Mouse (Mus musculus): ENCODE results near the gene Elovl1. TPM values are rescaled to one million over a fixed set of nuclear protein-coding genes. Genes with fewer than 3 reads are reported as not detected.
A peak's percentile ranks its signal among the peaks of the same experiment; 100 is the strongest.

The Elovl1 gene
- polyA plus RNA-seq, 1 experiment from 2014 or later = 38.6 TPM

DNA sequence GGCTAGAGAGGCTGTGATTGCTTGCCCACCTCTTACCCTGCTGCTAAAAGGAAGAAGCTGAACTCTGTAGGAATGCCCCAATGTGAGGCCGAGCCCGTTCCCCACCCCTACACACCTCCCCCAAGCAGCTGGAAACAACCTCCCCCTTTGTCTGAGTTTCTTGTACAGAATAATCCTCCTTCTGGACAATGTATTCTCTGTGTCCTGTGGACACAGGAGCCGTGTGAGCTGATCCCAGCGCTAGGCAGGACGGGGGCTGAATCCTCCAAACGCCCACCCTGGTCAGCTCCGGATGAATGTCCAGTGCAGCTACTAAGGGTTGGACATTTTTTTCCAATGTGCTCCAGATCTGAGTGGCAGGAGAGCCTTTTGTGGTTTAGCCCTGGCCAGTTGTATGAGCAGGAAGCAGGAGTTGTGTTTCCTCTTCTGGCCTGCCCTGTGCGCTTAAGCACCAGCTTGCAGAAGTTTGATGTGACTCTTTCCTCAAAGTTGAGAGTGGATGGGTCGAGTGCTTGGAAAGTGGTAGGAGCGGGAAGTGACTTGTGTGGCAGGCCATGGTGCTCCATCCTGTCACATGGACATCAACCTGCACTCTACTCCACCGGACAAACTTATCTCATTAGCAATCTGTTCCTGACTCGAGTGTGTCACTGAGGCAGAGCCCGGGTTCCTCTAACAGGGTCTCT lies 10.6 kb upstream of the Elovl1 start:
- Histone ChIP-seq H3K9me3 (replicated peaks; ENCODE audit: control insufficient read depth, low read length) (no peaks in the 10 kb centered on the region), H3K27me3 (ENCODE audit: control insufficient read depth, insufficient read depth, low read length) (no peaks in the 10 kb centered on the region), H3K27ac (replicated peaks; ENCODE audit: low read depth, low read length) (no peak overlapping the region), H3K4me3 (ENCODE audit: low read depth, low read length) (no peak overlapping the region), H3K36me3 (replicated peaks; ENCODE audit: control insufficient read depth, insufficient read depth, low read depth, low read length) (peaks cover 5% of the 10 kb centered on the region), H3K4me2 (ENCODE audit: low read depth, low read length) (no peak overlapping the region), H3K4me1 (ENCODE audit: control insufficient read depth, insufficient read depth, low read length) (no peaks in the 10 kb centered on the region), H3K9ac (replicated peaks; ENCODE audit: low read length) (no peak overlapping the region)
- 0 out of 2 replicates have a peak, but pooled peaks have one; percentile 70 for ATAC-seq (replicated peaks; ENCODE audit: insufficient number of reproducible peaks, low FRiP score, low TSS enrichment, low read depth)
- no peak for DNase-seq (ENCODE audit: low spot score)
- 67% methylated on average over 13 of the region's 13 CpGs for WGBS

DNA sequence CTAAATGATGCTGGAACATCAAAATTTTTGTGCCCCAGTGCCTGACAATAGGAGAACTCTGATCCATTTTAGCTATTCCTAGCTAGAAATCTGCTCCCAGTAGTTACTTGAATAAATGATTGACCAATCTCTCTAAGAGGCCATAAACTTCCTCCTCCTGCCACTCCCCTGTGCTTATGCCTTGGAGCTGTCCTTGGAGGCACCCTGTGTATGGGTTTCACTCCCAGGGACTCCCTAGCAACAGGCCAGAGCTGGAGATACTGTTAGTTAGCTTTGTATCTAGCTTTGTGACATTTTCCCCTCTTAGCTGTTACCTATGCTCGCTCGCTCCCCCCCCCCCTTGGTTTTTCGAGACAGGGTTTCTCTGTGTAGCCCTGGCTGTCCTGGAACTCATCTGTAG lies 6.5 kb upstream of the Elovl1 start:
- H3K36me3 ChIP-seq (replicated peaks; ENCODE audit: control insufficient read depth, insufficient read depth, low read depth, low read length) = no peaks in the 10 kb centered on the region
- H3K4me1 ChIP-seq (ENCODE audit: control insufficient read depth, insufficient read depth, low read length) = no peaks in the 10 kb centered on the region
- H3K27me3 ChIP-seq (ENCODE audit: control insufficient read depth, insufficient read depth, low read length) = no peaks in the 10 kb centered on the region
- 98% methylated on average over 3 of the region's 3 CpGs for WGBS
- no peak overlapping the region for H3K9ac ChIP-seq (replicated peaks; ENCODE audit: low read length)
- H3K4me3 ChIP-seq (ENCODE audit: low read depth, low read length) = no peak overlapping the region
- H3K4me2 ChIP-seq (ENCODE audit: low read depth, low read length) = no peak overlapping the region
- H3K9me3 ChIP-seq (replicated peaks; ENCODE audit: control insufficient read depth, low read length) = no peaks in the 10 kb centered on the region
- DNase-seq (ENCODE audit: low spot score) = no peak
- ATAC-seq (replicated peaks; ENCODE audit: insufficient number of reproducible peaks, low FRiP score, low TSS enrichment, low read depth) = no peak
- H3K27ac ChIP-seq (replicated peaks; ENCODE audit: low read depth, low read length) = no peak overlapping the region

GRCm38 (mm10) chr4:118424541-118425160 lies 3.2 kb upstream of the Elovl1 start:
- H3K4me2 ChIP-seq (ENCODE audit: low read depth, low read length) = no peak overlapping the region
- no peaks in the 10 kb centered on the region for H3K4me1 ChIP-seq (ENCODE audit: control insufficient read depth, insufficient read depth, low read length)
- no peak overlapping the region for H3K27ac ChIP-seq (replicated peaks; ENCODE audit: low read depth, low read length)
- H3K9me3 ChIP-seq (replicated peaks; ENCODE audit: control insufficient read depth, low read length) = no peaks in the 10 kb centered on the region
- DNase-seq (ENCODE audit: low spot score) (no peak), ATAC-seq (replicated peaks; ENCODE audit: insufficient number of reproducible peaks, low FRiP score, low TSS enrichment, low read depth) (no peak)
- no peaks in the 10 kb centered on the region for H3K36me3 ChIP-seq (replicated peaks; ENCODE audit: control insufficient read depth, insufficient read depth, low read depth, low read length)
- H3K9ac ChIP-seq (replicated peaks; ENCODE audit: low read length) = no peak overlapping the region
- H3K27me3 ChIP-seq (ENCODE audit: control insufficient read depth, insufficient read depth, low read length) = no peaks in the 10 kb centered on the region
- H3K4me3 ChIP-seq (ENCODE audit: low read depth, low read length) = no peak overlapping the region
- 87% methylated on average over 4 of the region's 4 CpGs for WGBS

DNA sequence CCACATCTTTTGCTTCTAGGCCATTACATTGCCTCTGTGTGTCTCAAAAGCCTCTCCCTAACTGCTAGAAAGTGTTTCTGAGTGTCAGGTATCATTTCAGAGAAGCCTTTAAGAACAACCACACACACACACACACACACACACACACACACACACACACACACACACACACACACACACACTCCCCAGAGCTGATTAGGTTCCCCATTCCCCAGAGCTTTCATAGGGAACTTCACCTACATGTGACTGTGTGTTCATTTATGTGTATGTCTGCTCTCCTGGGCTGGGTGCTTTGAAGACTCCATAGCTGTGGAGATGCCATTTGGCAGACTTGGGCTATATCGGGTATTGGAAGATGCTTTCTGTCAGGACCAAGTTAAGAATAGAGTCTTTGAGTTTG lies 2.5 kb upstream of the Elovl1 start:
- H3K36me3 ChIP-seq (replicated peaks; ENCODE audit: control insufficient read depth, insufficient read depth, low read depth, low read length) = no peaks in the 10 kb centered on the region
- no peak for DNase-seq (ENCODE audit: low spot score)
- H3K9ac ChIP-seq (replicated peaks; ENCODE audit: low read length) = no peak overlapping the region
- no peak overlapping the region for H3K4me3 ChIP-seq (ENCODE audit: low read depth, low read length)
- H3K4me1 ChIP-seq (ENCODE audit: control insufficient read depth, insufficient read depth, low read length) = no peaks in the 10 kb centered on the region
- no peaks in the 10 kb centered on the region for H3K9me3 ChIP-seq (replicated peaks; ENCODE audit: control insufficient read depth, low read length)
- no peak overlapping the region for H3K4me2 ChIP-seq (ENCODE audit: low read depth, low read length)
- no peak overlapping the region for H3K27ac ChIP-seq (replicated peaks; ENCODE audit: low read depth, low read length)
- no peaks in the 10 kb centered on the region for H3K27me3 ChIP-seq (ENCODE audit: control insufficient read depth, insufficient read depth, low read length)
- 85% methylated on average over 1 of the region's 1 CpGs for WGBS
- ATAC-seq (replicated peaks; ENCODE audit: insufficient number of reproducible peaks, low FRiP score, low TSS enrichment, low read depth) = no peak

DNA sequence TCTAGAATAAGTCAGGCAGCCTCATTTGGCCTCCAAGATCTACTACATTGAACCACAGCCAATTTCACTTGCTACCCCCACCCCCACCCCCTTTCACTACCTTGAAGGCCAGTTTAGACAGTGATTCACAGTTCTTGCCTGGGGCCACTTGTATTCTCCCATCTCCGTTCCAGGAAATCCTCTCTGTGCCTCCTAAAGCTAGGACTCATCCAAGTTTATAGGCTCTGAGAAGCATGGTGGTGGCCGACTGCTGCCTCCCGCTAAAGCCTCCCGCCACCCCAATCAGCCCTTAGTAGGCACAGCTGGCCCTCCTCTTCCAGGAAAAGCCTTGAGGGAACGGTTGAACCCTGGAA lies 502 bp upstream of the Elovl1 start:
- 2% methylated on average over 5 of the region's 5 CpGs for WGBS
- no peaks in the 10 kb centered on the region for H3K9me3 ChIP-seq (replicated peaks; ENCODE audit: control insufficient read depth, low read length)
- H3K4me3 ChIP-seq (ENCODE audit: low read depth, low read length) = peak overlapping the region; percentile 66
- H3K27ac ChIP-seq (replicated peaks; ENCODE audit: low read depth, low read length) = no peak overlapping the region
- peak overlapping the region; percentile 77 for H3K9ac ChIP-seq (replicated peaks; ENCODE audit: low read length)
- no peaks in the 10 kb centered on the region for H3K27me3 ChIP-seq (ENCODE audit: control insufficient read depth, insufficient read depth, low read length)
- DNase-seq (ENCODE audit: low spot score) (no peak), ATAC-seq (replicated peaks; ENCODE audit: insufficient number of reproducible peaks, low FRiP score, low TSS enrichment, low read depth) (peak; percentile 20; the same call in 1 of the 2 replicates)
- peak overlapping the region; percentile 86 for H3K4me2 ChIP-seq (ENCODE audit: low read depth, low read length)
- peaks cover 5% of the 10 kb centered on the region; the same call in 1 of the 2 replicates for H3K36me3 ChIP-seq (replicated peaks; ENCODE audit: control insufficient read depth, insufficient read depth, low read depth, low read length)
- H3K4me1 ChIP-seq (ENCODE audit: control insufficient read depth, insufficient read depth, low read length) = no peaks in the 10 kb centered on the region

DNA sequence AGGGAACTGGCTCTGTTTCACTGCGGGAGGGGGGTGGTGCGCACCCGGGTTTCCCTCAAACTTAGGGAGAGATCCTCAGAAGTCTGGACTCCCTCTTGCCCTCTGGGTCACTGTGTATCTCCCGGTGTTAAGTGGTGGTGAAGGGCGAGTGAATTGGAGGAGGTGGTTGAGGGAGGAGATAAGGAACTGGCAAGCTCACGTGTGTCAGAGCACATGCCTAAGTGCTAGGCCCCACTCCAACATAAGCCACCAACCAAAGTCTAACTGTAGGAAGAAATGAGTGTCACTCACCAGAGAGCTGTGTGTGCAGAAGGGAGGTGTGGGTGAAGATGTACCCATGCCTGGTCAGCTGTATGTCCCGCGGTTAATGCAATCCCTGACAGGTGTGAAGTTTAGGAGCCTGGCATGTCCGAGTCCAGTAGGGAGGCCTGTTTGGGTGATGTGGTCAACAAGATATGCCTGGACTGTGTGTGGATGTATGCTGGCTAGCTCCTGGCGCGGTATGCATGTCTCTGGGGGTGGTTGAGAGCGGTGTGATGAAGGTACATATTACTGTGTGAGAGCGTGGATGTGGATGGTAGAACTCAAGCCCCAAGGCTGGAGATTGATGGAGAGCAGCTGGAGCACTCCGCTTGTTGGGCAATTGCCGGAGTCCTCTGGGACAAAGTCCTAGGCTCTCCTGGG lies 780 bp downstream of the Elovl1 start:
- Histone ChIP-seq H3K27ac (replicated peaks; ENCODE audit: low read depth, low read length) (no peak overlapping the region), H3K4me3 (ENCODE audit: low read depth, low read length) (peak overlapping the region; percentile 66), H3K9ac (replicated peaks; ENCODE audit: low read length) (peak overlapping the region; percentile 70), H3K9me3 (replicated peaks; ENCODE audit: control insufficient read depth, low read length) (no peaks in the 10 kb centered on the region), H3K4me2 (ENCODE audit: low read depth, low read length) (peak overlapping the region; percentile 86), H3K4me1 (ENCODE audit: control insufficient read depth, insufficient read depth, low read length) (no peaks in the 10 kb centered on the region), H3K36me3 (replicated peaks; ENCODE audit: control insufficient read depth, insufficient read depth, low read depth, low read length) (peaks cover 6% of the 10 kb centered on the region; the same call in 1 of the 2 replicates), H3K27me3 (ENCODE audit: control insufficient read depth, insufficient read depth, low read length) (no peaks in the 10 kb centered on the region)
- no peak for DNase-seq (ENCODE audit: low spot score)
- 0 out of 2 replicates have a peak, but pooled peaks have one; percentile 5 for ATAC-seq (replicated peaks; ENCODE audit: insufficient number of reproducible peaks, low FRiP score, low TSS enrichment, low read depth)
- WGBS = 49% methylated on average over 15 of the region's 15 CpGs

DNA sequence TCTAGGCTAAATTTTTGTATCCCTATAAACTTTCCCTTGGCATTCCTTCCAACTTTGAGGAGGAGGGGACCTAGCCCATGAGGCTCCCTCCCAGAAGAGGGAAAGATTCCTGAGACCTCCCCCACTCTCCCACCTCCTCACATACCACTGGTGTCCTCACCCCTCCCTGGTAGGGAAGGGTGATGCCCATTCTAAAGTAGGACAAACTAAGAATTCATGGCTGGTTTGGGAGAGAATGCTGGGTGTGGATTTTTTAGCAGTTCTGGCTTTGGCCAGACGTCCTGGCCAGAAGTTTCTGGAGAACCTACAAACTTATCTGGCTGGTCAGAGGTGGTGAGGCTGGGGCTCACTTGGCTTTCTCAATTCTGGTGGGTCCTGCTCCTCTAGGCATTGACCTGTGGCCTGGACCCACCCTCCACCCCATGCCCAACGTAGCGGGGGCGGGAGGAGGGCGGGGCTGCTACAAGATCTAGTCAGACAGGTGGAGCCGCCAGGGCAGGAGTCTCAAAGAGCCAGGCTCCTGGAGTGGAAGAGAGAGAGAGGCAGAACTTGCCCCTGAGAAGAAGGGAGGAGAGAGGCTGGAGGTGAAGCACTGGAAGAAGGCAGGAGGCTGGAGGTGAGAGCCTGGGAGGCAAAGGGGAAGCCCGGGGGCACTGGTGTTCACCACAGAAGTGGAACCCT lies 1.5 kb downstream of the Elovl1 start:
- H3K36me3 ChIP-seq (replicated peaks; ENCODE audit: control insufficient read depth, insufficient read depth, low read depth, low read length) = peaks cover 6% of the 10 kb centered on the region; the same call in 1 of the 2 replicates
- H3K4me1 ChIP-seq (ENCODE audit: control insufficient read depth, insufficient read depth, low read length) = no peaks in the 10 kb centered on the region
- DNase-seq (ENCODE audit: low spot score) = no peak
- 50% methylated on average over 7 of the region's 7 CpGs for WGBS
- no peaks in the 10 kb centered on the region for H3K27me3 ChIP-seq (ENCODE audit: control insufficient read depth, insufficient read depth, low read length)
- no peak for ATAC-seq (replicated peaks; ENCODE audit: insufficient number of reproducible peaks, low FRiP score, low TSS enrichment, low read depth)
- no peak overlapping the region for H3K4me3 ChIP-seq (ENCODE audit: low read depth, low read length)
- H3K9ac ChIP-seq (replicated peaks; ENCODE audit: low read length) = no peak overlapping the region; the same call in 1 of the 2 replicates
- H3K9me3 ChIP-seq (replicated peaks; ENCODE audit: control insufficient read depth, low read length) = no peaks in the 10 kb centered on the region
- H3K4me2 ChIP-seq (ENCODE audit: low read depth, low read length) = no peak overlapping the region
- no peak overlapping the region for H3K27ac ChIP-seq (replicated peaks; ENCODE audit: low read depth, low read length)
